Mouse (Mus musculus) midbrain, embryonic 14.5 days (tissue): ENCODE measurements at regions not wholly inside any gene's neighbourhood (a gene's known extent, or its start where the extent isn't known, plus 50 kb on each side); places are given as distances from the start of the nearest gene placed in this dataset.

ENCODE experiments used
- ATAC-seq: fragments of 200-750 bp; cut with Nextera tagmentation; 2 replicates; pipeline ENCODE4 v1.8.0; 2017; ENCODE audit warnings: moderate number of reproducible peaks, moderate library complexity; ENCODE audit not compliant: low FRiP score, low TSS enrichment
- DNase-seq: peaks from one replicate; pipeline ENCODE4 v3.0.0-alpha.2; 2015
- H3K27ac ChIP-seq: fragments of 300-500 bp; sonication (generic); replicated peaks from 2 replicates; pipeline ENCODE4 v1.5.1; 2014; ENCODE audit warnings: mild to moderate bottlenecking, low read depth, low read length, moderate library complexity
- H3K27me3 ChIP-seq: fragments of 300-500 bp; sonication (generic); 2 replicates; pipeline ENCODE4 v1.6.1; 2014; ENCODE audit warnings: low read length, control low read depth, mixed read lengths; ENCODE audit not compliant: control insufficient read depth, insufficient read depth
- H3K36me3 ChIP-seq: fragments of 300-500 bp; sonication (generic); 2 replicates; pipeline ENCODE4 v1.6.1; 2014; ENCODE audit warnings: low read length, control low read depth; ENCODE audit not compliant: control insufficient read depth, insufficient read depth
- H3K4me1 ChIP-seq: fragments of 300-500 bp; sonication (generic); 2 replicates; pipeline ENCODE4 v1.6.1; 2014; ENCODE audit warnings: mild to moderate bottlenecking, antibody characterized with exemption, low read length, control low read depth; ENCODE audit not compliant: control insufficient read depth, insufficient read depth
- H3K4me2 ChIP-seq: fragments of 300-500 bp; sonication (generic); 2 replicates; pipeline ENCODE4 v1.6.1; 2014; ENCODE audit warnings: mild to moderate bottlenecking, low read length, moderate library complexity
- H3K4me3 ChIP-seq: fragments of 300-500 bp; sonication (generic); replicated peaks from 2 replicates; pipeline ENCODE4 v1.5.1; 2014; ENCODE audit warnings: low read depth, low read length
- H3K9ac ChIP-seq: fragments of 300-500 bp; sonication (generic); replicated peaks from 2 replicates; pipeline ENCODE4 v1.6.1; 2014; ENCODE audit warnings: mild to moderate bottlenecking, low read length, moderate library complexity
- H3K9me3 ChIP-seq: fragments of 300-500 bp; sonication (generic); 2 replicates; pipeline ENCODE4 v1.6.1; 2016; ENCODE audit warnings: low read length, control low read depth, mixed read lengths; ENCODE audit not compliant: control insufficient read depth

DNA sequence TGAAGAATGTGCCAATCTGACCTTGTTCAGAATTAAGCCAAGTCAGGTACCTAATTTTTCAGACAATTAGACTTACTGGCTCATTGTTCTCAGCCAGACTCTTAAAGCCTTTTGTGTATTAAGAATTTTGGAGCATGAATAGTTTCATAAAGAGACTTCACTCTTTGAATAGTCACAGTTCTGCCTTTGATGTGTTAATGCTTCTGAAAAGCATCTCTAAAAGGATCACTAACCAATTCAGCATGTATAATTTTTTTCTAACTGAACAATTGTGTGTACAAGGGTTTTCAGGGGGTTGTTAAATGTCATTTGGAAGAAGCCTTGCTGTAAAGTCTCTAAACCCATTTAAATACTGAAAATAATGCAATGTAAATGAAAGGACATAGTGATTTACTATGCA is 1105.4 kb upstream of the Tmeff2 start:
- DNase-seq (peak; percentile 2), ATAC-seq (no peak)
- Histone ChIP-seq H3K36me3 (no peaks in the 10 kb centered on the region), H3K4me3 (no peak overlapping the region), H3K4me2 (no peak overlapping the region), H3K4me1 (no peaks in the 10 kb centered on the region), H3K27me3 (no peaks in the 10 kb centered on the region), H3K9me3 (no peaks in the 10 kb centered on the region), H3K9ac (no peak overlapping the region), H3K27ac (no peak overlapping the region)

GRCm38 (mm10) chr1:49809386-49809785 is 1091.1 kb upstream of the Tmeff2 start:
- no peak for DNase-seq
- ATAC-seq: no peak
- no peak overlapping the region for H3K4me2 ChIP-seq
- H3K27me3 ChIP-seq: no peaks in the 10 kb centered on the region
- H3K4me3 ChIP-seq: no peak overlapping the region
- H3K36me3 ChIP-seq: no peaks in the 10 kb centered on the region
- no peaks in the 10 kb centered on the region for H3K4me1 ChIP-seq
- no peaks in the 10 kb centered on the region for H3K9me3 ChIP-seq
- H3K27ac ChIP-seq: no peak overlapping the region
- H3K9ac ChIP-seq: no peak overlapping the region
